Mouse (Mus musculus): ENCODE results near the gene Pde1b. TPM values are rescaled to one million over a fixed set of nuclear protein-coding genes. Genes with fewer than 3 reads are reported as not detected.

Gene Pde1b
- polyA plus RNA-seq (2012; rRNA removed; ENCODE audit: low replicate concordance) = 13.0 and 14.4 TPM in 2 replicates

GRCm38 (mm10) chr15:103502435-103503250 lies at the start of gene Pde1b:
Pde1b (plus strand) TSS chr15:103503034.

GRCm38 (mm10) chr15:103453551-103454218 lies 49.1 kb upstream of the Pde1b start, which contains the start of gene Nckap1l:
Nckap1l (plus strand) TSS chr15:103453794.

GRCm38 (mm10) chr15:103537822-103538213 lies 35.0 kb downstream of the Pde1b start, which contains the start of gene Ppp1r1a:
Ppp1r1a (minus strand) TSS chr15:103538003.

GRCm38 (mm10) chr15:103564981-103565380 lies 62.1 kb downstream of the Pde1b start, which contains the start of gene Glycam1:
Glycam1 (minus strand) TSS chr15:103565081.

Other genes starting within 250 kb of the Pde1b start
- gene Nfe2, start 244.6 kb upstream of the Pde1b start, polyA plus RNA-seq (2012; rRNA removed; ENCODE audit: low replicate concordance) = 1.7 and 4.3 TPM in 2 replicates
- 70.2 and 156 TPM in 2 replicates for gene Copz1, start 230.3 kb upstream of the Pde1b start, polyA plus RNA-seq (2012; rRNA removed; ENCODE audit: low replicate concordance)
- gene Gpr84, start 192.4 kb upstream of the Pde1b start, polyA plus RNA-seq (2012; rRNA removed; ENCODE audit: low replicate concordance) = 0.10 and 0.14 TPM in 2 replicates
- 46.7 and 63.1 TPM in 2 replicates for gene Zfp385a, start 162.9 kb upstream of the Pde1b start, polyA plus RNA-seq (2012; rRNA removed; ENCODE audit: low replicate concordance)
- 22.0 and 27.6 TPM in 2 replicates for gene Itga5, start 136.3 kb upstream of the Pde1b start, polyA plus RNA-seq (2012; rRNA removed; ENCODE audit: low replicate concordance)
- not detected in 2 replicates for gene Gtsf1, start 72.6 kb upstream of the Pde1b start, polyA plus RNA-seq (2012; rRNA removed; ENCODE audit: low replicate concordance)
- not detected in 2 replicates for gene Gtsf2, start 54.6 kb upstream of the Pde1b start, polyA plus RNA-seq (2012; rRNA removed; ENCODE audit: low replicate concordance)
- 30.1 and 37.6 TPM in 2 replicates for gene Nckap1l, start 49.2 kb upstream of the Pde1b start, polyA plus RNA-seq (2012; rRNA removed; ENCODE audit: low replicate concordance)
- 79.7 and 156 TPM in 2 replicates for gene Ppp1r1a, start 35.0 kb downstream of the Pde1b start, polyA plus RNA-seq (2012; rRNA removed; ENCODE audit: low replicate concordance)
- 606 and 915 TPM in 2 replicates for gene Glycam1, start 62.0 kb downstream of the Pde1b start, polyA plus RNA-seq (2012; rRNA removed; ENCODE audit: low replicate concordance)

Data from mammary gland, adult 2 months (tissue).